Mouse (Mus musculus) embryo, embryonic 10 days (tissue): Measurements from ENCODE around the gene Fndc4.

Experiments used
- DNase-seq: peaks from one replicate; pipeline ENCODE4 v3.0.0-alpha.2; 2015; ENCODE audit warnings: low spot score

Fndc4 gene

DNA sequence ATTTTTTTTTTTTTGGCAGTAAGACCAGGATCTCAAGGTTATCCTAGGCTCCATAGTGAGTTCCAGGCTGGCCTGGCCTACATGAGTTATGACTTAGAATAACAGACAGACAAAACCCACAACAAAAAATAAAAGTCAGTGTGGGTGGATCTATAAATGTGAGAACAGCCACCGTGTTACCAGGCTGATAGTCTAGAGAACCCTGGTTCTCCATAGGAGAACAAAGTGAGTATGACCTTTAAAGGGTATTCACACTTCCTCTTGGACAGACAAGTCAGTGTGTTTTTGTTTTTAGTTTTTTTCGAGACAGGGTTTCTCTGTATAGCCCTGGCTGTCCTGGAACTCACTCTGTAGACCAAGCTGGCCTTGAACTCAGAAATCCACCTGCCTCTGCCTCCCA, 39.9 kb downstream of the Fndc4 start:
- DNase-seq: no peak

DNA sequence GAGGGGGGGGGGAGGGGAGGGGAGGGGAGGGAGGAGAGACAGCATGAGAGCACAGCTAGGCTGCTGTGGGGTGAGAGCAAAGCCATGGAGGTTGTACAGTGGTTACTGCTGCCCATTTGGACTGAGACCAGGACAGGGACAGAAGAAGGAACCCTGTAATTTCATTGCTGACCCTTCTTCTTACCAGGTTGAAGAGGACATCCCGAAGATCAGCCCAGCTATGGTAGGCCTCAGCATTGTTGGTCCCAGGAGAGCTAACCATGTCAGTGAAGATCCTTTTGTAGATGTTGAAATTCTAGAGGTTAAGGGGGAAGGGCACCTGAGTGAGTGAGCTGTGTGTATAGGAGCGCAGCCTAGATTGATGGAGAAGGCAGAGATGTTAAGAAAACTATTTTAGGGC, 40.5 kb downstream of the Fndc4 start:
- DNase-seq: no peak

DNA sequence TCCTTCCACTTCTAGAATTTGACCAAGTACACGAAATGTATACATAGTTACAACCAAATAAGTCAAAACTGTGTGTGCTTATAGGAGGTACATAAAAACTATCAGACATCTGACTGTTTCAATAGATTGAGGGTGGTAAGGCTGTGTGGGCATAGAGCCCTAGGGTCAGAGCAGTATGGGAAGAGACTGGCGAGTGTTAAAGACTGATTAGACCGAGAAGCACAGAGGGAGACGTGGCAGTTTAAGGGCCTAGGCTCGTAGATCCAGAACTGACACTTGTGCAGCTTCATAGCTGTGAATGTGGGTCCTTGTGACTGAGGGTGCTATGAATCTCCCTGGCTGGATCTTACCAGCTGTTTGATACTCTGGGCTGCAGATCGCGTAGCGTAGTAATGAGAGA, 41.0 kb downstream of the Fndc4 start:
- DNase-seq: no peak

DNA sequence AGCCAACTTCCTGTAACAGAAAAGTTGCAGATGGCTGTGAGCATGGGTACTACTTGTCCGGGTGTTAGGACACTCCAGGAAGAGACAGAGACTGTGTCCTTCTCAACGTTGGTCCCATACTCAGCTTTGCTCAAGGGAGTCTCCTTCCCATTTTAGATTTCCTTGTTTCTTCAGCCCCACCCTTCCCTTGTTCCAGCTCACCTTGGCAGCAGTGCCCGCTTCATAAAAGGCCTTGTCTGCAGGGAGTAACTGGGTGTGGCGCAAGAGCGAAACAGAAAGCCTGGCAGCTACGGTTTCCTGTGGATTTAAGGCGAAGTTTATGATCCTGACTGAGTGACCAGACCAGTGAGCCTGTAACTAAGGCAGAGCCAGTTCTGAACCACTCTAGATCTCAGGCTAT, 41.4 kb downstream of the Fndc4 start:
- no peak for DNase-seq

DNA sequence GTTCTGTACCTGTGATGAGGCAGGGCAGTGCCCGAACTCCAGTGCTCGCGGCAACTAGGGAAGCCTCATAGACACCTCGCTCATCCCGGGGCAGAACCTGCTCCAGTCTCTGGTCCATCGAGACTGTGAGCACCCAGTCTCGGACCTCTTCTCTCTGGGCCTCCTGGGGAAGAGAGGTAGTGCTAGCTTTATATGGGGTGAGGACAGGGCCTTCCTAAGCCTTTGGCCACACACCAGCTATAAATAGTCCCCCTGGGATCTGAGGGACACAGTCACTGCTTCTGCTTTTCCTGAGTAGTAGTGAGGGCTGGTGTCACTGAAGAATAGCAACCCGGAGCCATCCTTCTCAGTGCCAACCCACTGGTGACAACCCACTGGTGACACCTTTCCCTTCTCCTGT, 42.1 kb downstream of the Fndc4 start:
- no peak for DNase-seq

DNA sequence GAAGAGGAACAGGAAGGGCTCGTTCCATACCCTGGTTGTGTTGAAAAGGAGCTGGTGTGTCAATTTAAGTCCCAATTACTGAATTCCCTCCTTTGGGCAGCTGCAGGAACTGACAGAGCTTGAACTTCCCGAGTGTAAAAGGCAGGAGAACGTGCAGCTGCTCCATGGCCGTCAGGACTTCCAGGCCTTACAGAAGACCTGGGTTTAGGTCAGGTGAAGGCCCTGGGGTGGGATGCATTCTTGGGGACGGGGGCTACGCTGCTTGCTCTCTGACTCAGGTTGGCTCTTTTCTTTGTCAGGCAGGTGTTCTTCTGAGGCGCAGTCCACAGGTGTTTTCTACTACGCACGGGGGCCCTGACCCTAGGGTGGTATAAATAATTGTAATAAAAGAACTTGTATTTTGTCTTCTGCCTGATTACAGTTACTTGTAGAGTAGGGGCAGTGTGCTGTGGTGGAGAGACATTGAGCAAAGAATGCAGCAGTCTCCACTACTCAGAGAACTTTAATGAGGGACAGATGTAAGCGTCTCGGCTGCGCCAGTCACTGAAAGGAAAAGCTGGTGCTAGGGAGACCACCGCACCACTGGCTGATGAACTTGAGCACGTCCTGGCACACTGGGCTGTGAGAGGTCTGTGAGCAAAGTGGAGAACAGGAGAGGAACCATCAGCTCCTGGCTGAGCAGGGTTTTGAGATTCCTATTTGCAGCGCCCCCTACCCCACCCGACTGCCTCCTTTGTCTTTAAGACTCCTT, 42.9 kb downstream of the Fndc4 start:
- peak; percentile 28 for DNase-seq

DNA sequence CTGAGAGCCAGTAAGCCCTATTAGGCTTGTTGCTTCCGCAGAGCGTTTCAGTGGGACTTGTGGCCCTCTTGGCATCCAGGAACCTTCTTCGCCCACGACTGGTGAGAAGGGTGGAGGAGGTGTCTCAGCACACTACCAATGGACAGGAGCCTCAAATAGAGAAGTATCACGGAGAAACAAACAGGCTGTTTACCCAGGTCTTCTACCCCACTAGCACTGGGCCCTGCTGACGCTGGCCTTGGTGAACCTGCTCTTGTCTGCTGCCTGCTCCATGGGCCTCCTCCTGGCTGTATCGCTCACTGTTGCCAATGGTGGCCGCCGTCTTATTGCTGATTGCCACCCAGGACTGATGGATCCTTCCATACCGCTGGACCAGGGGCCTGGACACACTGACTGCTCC, 43.7 kb downstream of the Fndc4 start:
- no peak for DNase-seq

DNA sequence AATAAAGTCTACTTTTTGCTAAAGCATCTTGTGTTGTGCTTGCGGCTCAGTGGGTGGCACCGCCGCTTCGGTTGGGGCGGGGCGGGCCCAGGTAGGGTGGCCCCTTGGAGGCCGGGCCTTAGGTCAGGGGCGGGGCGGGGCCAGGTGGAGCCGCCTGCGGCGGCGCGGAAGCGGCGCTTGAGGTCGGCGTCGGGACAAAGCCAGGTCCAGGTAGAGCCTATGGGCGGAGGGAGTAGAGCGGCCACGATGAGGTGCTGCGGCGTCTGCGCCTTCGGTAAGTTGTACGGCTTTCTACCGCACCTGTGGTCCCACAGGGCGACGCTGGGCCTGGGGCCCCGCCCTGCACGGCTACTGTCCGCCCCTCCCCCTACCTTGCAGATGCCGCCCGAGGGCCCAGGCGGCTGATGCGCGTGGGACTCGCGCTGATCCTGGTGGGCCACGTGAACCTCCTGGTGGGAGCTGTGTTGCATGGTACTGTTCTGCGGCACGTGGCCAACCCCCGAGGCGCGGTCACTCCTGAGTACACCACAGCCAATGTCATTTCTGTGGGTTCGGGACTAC, 44.3 kb downstream of the Fndc4 start, which contains the start of gene Krtcap3:
Krtcap3 (plus strand) TSS at position 151 of the 561 bp plus-strand sequence.
- DNase-seq: peak; percentile 46

DNA sequence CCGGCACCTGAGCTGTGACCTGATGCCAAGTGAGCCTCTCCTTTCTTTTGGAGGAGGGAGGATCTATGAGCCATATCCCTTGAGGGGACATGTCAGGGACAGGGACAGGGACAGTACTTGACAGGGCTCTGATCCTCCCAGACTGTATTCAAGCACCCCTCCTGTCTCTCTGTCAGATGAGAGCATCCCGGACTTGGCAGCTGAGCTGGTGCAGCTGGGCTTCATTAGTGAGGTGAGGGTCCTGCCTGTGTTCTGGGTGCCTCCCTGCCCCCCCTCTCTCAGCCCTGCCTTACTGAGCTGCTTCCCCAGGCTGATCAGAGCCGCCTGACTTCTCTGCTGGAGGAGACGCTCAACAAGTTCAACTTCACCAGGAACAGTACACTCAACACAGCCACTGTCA, 45.2 kb downstream of the Fndc4 start:
- peak; percentile 18 for DNase-seq
